Mouse (Mus musculus) adrenal gland, postnatal 14 days (tissue): Measurements from ENCODE around the gene 4933406M09Rik. TPM values are rescaled to one million over a fixed set of nuclear protein-coding genes. Genes with fewer than 3 reads are reported as not detected.

ENCODE experiments used
- DNase-seq: peaks from one replicate; pipeline ENCODE4 v3.0.0; 2021; ENCODE audit warnings: mixed read lengths
- long read RNA-seq, 2 experiments: library from polyadenylated mRNA; stranded (forward); transcript quantifications; one replicate each; pipeline ENCODE4 v2.0.0; 2021
- total RNA-seq: library from RNA; stranded (reverse); gene quantifications from 2 replicates; pipeline ENCODE4 v1.2.3, GENCODE M21; 2021

4933406M09Rik gene
- not detected in 2 replicates for total RNA-seq
- long read RNA-seq, experiment 1: 0 reads
- long read RNA-seq, experiment 2: 0 reads

DNA sequence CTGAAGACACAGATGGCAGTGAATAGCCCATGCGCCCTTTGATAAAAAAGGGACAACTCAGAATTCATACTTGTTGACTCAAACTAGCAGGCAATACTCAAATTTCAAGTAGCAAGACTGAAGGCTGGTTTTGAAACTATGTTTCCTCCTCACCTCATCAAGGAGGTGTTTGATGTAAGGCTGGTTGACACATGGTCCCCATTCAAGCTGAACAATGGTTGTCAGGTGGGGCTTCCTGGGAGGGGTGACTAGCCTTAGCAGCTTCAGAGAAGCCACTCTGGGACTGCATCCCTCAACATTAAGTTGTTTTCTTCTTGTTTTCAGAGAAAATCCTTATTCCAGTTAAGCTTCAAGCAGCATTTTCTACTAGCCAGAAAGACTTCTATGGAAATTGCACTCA, at the start of gene 4933406M09Rik:
Gene 4933406M09Rik (plus strand): TSS at position 275 of the 400 bp plus-strand sequence.
- no peak for DNase-seq

- no peak for DNase-seq
Observed at GRCm38 (mm10) chr1:134336958-134337710, 48.6 kb upstream of the 4933406M09Rik start.

DNA sequence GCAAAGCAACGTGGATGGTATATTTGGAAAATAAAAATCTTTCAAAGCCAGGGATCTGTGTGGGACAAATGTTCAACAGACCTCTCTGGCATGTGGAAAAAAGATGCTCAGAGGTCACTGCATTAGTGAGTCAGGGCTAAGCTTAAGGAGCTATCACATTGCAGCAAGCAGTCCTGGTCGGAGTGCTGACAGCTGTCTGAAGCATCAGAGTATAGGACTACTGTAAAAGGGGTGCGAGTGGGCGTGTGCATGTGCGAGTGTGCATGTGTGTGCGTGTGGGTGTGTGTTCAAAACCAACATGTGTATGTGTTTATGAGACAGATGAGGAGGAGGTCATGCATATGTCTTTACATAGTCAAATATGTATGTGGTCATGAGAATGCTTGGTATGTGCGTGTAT, 46.6 kb upstream of the 4933406M09Rik start:
- no peak for DNase-seq

DNA sequence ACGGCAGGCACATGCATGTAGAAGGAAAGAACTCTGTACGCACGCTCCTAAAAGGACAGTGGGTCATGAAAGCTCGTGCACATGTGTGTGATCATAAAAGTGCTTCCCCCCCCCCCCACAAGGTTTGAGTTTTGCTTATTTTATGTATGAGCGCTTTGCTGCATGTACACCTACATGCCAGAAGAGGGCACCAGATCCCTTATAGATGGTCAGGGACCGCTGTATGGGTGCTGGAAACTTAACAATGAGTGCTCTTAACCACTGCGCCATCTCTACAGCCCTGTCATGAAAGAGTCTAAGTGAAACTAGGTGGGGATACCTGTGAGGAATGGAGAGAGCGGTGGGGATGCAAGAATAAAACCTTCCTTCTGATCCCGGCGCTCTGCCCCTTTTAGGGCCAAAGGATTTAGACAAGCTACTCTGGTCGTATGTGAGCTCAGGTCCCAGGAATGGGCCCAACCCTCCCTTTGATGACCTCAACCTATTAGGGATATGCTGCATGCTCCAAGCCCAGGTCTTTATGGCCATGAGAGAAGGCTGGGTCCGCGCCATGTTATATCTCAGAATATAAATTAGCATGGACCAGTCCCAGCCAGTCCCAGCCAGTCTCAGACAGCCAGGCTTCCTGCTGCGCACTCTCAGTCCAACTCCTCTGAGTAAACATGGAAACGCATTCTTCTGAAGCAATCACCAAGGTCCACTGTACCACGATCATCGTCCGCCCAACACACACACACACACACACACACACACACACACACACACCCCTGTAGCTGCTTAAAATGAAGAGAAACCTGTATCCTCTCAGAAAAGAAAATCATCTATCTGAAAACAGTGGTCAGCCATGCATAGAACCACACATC, 45.8 kb upstream of the 4933406M09Rik start:
- no peak for DNase-seq

- no peak for DNase-seq
Observed at GRCm38 (mm10) chr1:134341641-134342277, 44.0 kb upstream of the 4933406M09Rik start.

DNA sequence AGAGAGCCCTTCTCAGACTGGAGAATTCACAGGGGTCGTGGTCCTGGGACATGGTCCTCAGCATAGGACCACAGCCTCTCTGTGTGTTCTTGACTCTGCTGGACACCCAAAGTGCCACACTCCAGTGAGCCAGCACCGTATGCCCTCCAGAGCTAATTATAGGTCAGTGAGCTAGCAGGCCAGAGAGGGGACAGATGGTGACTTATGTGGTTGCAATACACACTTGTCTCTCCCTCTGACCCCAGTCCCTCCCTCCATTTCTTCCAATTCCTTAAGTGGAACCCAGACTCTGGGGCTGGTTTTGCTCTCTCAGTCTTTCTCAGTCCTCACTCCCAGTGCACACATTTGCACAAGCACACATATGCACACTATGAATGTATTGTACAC, 43.5 kb upstream of the 4933406M09Rik start:
- no peak for DNase-seq

DNA sequence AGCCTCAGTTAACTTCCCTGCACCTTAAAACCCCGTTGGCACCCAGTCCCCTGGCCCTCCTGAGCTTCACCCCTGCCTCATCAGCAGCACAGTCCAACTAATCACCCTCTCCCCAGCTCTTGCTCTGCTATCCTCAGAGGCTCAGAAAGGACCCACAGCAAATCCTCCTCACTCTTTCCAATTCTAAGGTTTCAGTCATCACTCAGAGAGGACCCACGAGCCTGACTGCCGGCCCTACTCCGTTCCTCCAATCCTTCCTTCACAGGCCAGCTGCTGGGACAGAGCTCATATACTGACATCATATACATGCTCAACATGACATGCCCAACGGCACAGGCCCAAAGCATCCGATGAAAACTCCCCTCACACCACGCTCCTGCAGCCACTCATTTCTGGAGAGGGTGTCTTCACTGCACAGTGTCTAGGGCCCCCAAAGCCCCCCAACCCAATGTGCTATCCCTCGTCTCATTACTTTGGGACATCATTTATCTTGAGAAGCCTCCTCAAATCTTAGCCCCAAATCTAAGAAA, 42.9 kb upstream of the 4933406M09Rik start:
- DNase-seq: no peak

DNA sequence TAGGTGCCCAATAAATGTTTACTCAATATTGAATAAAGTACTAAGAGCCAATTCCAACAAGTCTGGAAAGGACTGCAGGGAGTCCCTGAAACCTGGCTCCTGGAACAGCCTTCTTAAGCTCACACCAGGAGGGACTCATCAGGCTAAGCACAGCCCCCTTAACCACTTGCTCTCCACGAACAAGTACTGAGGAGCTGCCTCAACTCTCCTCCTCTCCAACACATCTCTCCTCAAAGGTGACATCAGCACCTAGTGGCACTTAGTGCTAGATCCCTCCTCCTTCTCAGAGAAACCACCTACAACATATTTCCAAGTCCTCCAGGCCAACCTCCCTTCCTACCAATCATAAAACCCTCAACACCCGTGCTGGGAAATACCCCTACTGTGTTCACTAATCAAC, 42.2 kb upstream of the 4933406M09Rik start:
- DNase-seq: no peak

GRCm38 (mm10) chr1:134344005-134344950, 41.5 kb upstream of the 4933406M09Rik start:
- DNase-seq: peak; percentile 94

DNA sequence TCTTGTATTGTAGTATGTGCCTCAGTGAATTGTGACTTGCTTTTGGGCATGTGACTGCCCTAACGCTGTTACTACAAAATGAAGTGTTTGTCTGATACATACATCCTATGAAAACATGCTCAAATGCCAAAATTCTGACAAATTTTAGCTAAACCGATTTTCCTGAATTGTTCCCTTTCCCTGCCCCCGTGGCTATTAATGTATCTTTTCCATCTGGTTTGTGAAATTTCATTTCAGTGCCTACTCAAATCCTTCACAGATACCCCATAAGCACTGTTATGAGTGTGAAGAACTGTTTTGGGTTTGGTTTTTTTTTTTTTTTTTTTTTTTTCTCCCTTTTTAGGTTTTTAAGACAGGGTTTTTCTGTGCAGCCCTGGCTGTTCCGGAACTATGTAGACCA, 40.7 kb upstream of the 4933406M09Rik start:
- DNase-seq: no peak

DNA sequence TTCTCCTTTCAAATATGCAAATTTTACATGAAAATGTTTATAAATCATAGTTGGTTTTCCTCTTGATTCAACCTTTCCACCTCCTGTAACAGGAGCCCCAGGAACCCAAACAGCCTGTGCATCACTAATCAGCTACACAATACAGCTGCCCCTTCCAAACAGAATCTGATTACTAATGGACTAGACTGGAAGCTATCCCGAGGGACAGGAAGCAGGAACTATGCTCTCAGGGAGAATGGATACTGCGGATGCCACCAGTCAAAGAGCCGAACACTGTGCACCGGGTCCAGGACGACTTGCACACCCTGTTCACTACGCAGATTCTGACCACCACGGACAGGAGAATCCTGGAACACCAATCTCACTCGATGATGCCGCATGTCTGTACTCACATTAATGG, 37.9 kb upstream of the 4933406M09Rik start:
- DNase-seq: no peak

DNA sequence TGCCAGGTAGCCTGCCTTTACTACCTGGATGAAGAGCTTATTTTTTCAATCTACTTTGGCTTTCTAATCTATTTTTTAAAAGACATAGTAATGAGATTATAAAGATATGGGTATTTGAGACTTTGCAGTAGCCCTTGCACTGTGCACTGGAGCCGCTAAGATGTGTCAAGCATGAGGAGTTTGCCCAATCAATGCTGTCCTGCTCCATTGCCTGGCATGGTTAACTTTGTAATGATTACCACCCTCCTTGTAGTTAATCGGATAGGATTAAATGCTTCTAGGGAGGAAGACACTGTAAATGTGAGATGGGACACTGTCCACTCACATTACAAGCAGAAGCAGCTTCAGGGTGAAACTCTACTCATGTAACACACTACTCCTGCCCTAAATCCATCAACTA, 32.4 kb upstream of the 4933406M09Rik start:
- DNase-seq: no peak

DNA sequence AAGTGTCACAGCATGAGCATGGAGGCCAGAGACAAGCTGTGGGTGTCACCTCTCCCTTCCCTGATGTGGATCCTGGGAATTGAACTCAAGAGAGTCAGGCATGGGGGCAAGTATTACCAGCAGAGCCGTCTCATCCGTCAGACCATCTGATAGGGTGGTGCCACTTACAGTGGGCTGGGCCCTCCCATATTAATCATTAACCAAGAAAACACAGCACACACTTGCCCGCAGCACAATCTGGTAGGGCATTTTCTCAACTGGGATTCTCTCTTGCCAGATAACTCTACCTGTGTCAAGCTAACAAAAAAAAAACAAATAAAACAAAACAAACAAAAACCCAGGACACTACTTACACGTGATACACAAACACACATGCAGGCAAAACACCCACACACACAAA, 28.3 kb upstream of the 4933406M09Rik start:
- no peak for DNase-seq

GRCm38 (mm10) chr1:134360656-134361055, 25.1 kb upstream of the 4933406M09Rik start:
- DNase-seq: peak; percentile 33

GRCm38 (mm10) chr1:134361195-134361856, 24.4 kb upstream of the 4933406M09Rik start:
- peak; percentile 9 for DNase-seq

DNA sequence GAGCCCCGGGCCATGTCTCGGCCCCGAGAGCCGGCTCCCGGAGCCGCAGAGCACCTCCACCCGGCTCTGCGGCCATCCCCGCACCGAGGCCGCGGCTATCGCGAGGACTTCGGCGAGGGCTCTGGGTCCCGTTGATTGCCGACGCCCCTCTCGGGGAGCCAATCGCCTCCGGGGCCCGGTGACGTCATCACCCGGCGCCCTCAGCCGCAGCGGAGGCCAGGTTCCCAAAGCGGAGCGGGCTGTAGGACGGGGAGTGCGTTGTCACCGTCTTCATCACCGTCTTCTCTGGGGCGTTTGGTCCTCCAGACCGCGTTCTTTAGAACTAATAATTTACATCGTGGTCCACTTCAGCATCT, 23.9 kb upstream of the 4933406M09Rik start, which contains the start of gene Tmem183a:
Gene Tmem183a (minus strand): TSS at position 123 of the 356 bp plus-strand sequence.
- DNase-seq: peak; percentile 99

GRCm38 (mm10) chr1:134363194-134363593, 22.5 kb upstream of the 4933406M09Rik start:
- no peak for DNase-seq

GRCm38 (mm10) chr1:134365491-134365890, 20.2 kb upstream of the 4933406M09Rik start:
- no peak for DNase-seq

DNA sequence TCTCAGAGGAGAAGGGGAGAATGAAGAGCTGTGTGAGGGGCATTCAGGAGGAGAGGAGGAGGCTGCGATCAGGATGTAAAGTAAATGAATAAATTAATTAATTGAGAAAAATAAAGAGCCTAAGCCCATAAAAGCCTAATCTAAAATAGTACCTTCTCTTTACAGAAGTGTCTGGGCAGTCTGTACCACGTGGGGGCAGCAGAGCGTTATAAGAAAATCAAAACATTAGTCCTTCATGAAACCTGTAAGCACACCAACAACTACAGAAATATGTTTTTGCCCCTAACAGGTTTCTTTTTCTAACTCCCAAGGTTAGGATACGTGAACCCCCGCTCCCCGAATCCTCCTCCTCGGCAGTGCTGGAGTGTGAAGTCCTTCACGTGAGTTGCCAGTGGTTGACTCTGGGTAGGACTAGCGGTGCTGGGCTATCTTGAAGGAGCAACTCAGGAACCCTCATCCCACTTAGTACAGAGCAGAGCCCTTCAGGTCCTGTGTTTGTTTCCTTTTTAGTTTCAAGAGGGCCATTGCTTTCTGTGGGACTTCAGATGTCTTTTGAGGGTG, 16.9 kb upstream of the 4933406M09Rik start:
- peak; percentile 77 for DNase-seq

DNA sequence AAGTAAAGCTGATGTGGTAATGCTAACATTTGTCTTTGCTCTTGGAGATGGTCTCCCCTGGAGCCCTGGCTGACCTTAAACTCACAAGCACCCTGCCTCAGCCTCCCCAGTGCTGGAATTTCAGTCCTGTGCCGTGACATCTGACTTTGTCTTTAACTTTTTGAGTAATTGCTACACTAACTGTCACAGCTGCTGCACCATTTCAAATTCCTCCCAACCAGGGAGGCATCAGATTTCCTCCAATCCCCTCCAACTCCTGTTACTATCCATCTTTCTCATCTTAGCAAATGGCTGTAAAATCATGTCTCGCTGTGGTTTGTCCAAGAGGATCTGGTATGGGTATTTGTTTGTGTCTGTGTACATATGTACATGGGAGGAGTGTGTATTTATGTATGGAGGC, 11.6 kb upstream of the 4933406M09Rik start:
- DNase-seq: no peak
